Mouse (Mus musculus): ENCODE measurements around the gene Abcc2. TPM values are rescaled to one million over a fixed set of nuclear protein-coding genes. Genes with fewer than 3 reads are reported as not detected.

The Abcc2 gene
- polyA plus RNA-seq, 1 experiment, result 0.75 TPM

DNA sequence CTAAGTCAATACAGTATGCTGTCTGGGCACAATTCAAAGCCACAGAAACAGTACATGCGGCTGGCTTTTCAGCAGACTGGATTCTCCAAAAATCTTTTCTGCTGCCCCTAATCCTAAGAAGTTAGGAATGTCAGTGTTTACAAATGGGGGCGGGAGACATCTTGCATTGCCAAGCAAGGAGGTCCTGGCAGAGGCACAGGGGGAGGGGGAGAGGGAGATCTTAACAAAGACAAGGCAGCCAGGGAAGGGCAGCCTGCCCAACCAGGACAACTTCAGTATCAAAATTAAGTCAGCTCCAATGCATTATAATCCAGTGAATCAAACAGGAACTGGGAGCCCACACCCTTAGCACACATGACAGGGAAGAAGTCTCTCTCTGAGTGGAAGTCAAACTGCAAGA, 94.0 kb downstream of the Abcc2 start:
- no peak for TF ChIP-seq CTCF (IDR thresholded peaks at IDR 0.05; ENCODE audit: control insufficient read depth, insufficient read depth, low read length)
- no peak for TF ChIP-seq POLR2A (IDR thresholded peaks at IDR 0.05; ENCODE audit: borderline replicate concordance, control insufficient read depth, low read depth, low read length)
- Histone ChIP-seq H3K4me1 (ENCODE audit: control insufficient read depth, insufficient read depth, low read length) (no peaks in the 10 kb centered on the region), H3K4me3 (replicated peaks; ENCODE audit: control insufficient read depth, low read depth, low read length) (no peak overlapping the region), H3K27ac (ENCODE audit: control insufficient read depth, insufficient read depth, low read depth, low read length, poor library complexity) (no peak overlapping the region)
- WGBS, result 80% methylated on average over 2 of the region's 2 CpGs

- TF ChIP-seq POLR2A (IDR thresholded peaks at IDR 0.05; ENCODE audit: borderline replicate concordance, control insufficient read depth, low read depth, low read length) (no peak), CTCF (IDR thresholded peaks at IDR 0.05; ENCODE audit: control insufficient read depth, insufficient read depth, low read length) (no peak)
- H3K4me3 ChIP-seq (replicated peaks; ENCODE audit: control insufficient read depth, low read depth, low read length), result no peak overlapping the region
- H3K4me1 ChIP-seq (ENCODE audit: control insufficient read depth, insufficient read depth, low read length), result no peaks in the 10 kb centered on the region
- H3K27ac ChIP-seq (ENCODE audit: control insufficient read depth, insufficient read depth, low read depth, low read length, poor library complexity), result no peak overlapping the region
- WGBS, result 87% methylated on average over 8 of the region's 8 CpGs
Measured at GRCm38 (mm10) chr19:43877364-43877763, 95.4 kb downstream of the Abcc2 start.

DNA sequence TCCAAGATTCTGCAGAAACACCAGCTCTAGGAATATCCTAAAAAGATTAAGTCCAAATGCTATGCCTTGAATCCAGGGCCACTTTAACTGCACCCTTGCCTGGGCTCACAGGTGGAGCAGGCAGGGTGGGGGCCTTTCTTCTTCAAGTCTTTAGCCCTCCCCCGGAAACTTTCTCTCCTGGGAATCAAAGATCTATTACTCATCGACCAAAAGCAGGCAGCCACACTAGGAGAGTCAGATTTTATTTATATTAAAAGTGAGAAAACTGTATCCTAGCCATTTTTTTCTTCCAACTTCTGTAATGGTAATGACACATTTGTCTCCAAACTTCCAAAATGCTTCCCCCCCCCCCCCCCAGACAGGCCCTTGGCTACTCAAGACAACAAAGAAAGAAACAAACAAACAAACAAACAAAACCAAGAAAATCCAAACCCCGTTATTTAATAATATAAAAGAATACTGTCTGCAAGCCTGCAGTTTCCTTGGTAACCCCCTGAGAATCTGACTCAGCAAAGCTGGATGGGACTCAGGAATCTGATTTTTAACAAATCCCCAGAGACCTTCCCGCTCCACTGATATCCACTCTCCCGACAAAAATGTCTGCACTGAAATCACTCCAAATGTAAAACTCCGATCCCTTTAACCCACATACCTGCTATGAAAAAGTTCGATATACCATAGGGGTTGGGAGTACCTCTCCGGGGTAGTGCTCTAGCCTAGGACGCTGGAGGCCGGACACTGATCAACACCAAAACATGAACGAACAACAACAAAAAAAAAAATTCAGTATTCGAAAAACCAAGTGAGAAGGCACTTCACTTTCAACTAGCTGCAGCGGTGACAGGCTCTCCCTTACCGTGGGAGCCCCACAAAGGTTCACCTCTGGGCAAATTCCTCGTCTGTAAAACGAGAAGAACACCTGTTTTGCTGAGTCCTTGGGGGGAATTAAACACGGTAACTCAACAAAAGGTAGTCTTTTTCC, 96.4 kb downstream of the Abcc2 start:
- H3K27ac ChIP-seq (ENCODE audit: control insufficient read depth, insufficient read depth, low read depth, low read length, poor library complexity), result no peak overlapping the region
- H3K4me1 ChIP-seq (ENCODE audit: control insufficient read depth, insufficient read depth, low read length), result no peaks in the 10 kb centered on the region
- no peak overlapping the region for H3K4me3 ChIP-seq (replicated peaks; ENCODE audit: control insufficient read depth, low read depth, low read length)
- TF ChIP-seq POLR2A (IDR thresholded peaks at IDR 0.05; ENCODE audit: borderline replicate concordance, control insufficient read depth, low read depth, low read length) (no peak), CTCF (IDR thresholded peaks at IDR 0.05; ENCODE audit: control insufficient read depth, insufficient read depth, low read length) (no peak)
- 58% methylated on average over 17 of the region's 17 CpGs for WGBS

- H3K4me1 ChIP-seq (ENCODE audit: control insufficient read depth, insufficient read depth, low read length), result no peaks in the 10 kb centered on the region; the same call in 1 of the 2 replicates
- 6% methylated on average over 41 of the region's 41 CpGs for WGBS
- H3K27ac ChIP-seq (ENCODE audit: control insufficient read depth, insufficient read depth, low read depth, low read length, poor library complexity), result no peak overlapping the region; the same call in 1 of the 2 replicates
- H3K4me3 ChIP-seq (replicated peaks; ENCODE audit: control insufficient read depth, low read depth, low read length), result no peak overlapping the region
- no peak for TF ChIP-seq CTCF (IDR thresholded peaks at IDR 0.05; ENCODE audit: control insufficient read depth, insufficient read depth, low read length)
- TF ChIP-seq POLR2A (IDR thresholded peaks at IDR 0.05; ENCODE audit: borderline replicate concordance, control insufficient read depth, low read depth, low read length), result no peak
Measured at GRCm38 (mm10) chr19:43879401-43880212, 97.6 kb downstream of the Abcc2 start.

DNA sequence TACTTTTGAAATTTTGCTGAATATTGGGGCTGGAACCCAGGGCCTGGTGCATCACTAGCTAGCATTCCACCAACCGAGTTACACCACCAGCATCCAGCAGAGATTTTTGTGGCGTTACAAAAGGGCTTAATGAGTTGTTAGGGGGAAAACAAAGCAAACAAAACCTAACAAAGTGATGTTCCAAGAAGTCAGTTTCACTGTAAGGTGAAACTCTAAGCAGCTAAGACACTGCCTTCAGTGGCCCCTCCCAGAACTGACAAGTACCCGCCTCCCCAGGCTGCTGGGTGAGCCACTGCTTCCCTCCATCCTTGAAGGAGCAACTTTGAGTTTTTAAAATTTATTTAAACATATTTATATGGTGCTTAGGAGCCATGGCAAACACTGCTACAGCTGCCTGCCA, 98.4 kb downstream of the Abcc2 start:
- 29% methylated on average over 3 of the region's 3 CpGs for WGBS
- Histone ChIP-seq H3K4me1 (ENCODE audit: control insufficient read depth, insufficient read depth, low read length) (no peaks in the 10 kb centered on the region; the same call in 1 of the 2 replicates), H3K27ac (ENCODE audit: control insufficient read depth, insufficient read depth, low read depth, low read length, poor library complexity) (no peak overlapping the region), H3K4me3 (replicated peaks; ENCODE audit: control insufficient read depth, low read depth, low read length) (no peak overlapping the region)
- no peak for TF ChIP-seq POLR2A (IDR thresholded peaks at IDR 0.05; ENCODE audit: borderline replicate concordance, control insufficient read depth, low read depth, low read length)
- TF ChIP-seq CTCF (IDR thresholded peaks at IDR 0.05; ENCODE audit: control insufficient read depth, insufficient read depth, low read length), result no peak

GRCm38 (mm10) chr19:43881615-43882014, 99.6 kb downstream of the Abcc2 start:
- H3K4me3 ChIP-seq (replicated peaks; ENCODE audit: control insufficient read depth, low read depth, low read length), result no peak overlapping the region
- no peak overlapping the region for H3K27ac ChIP-seq (ENCODE audit: control insufficient read depth, insufficient read depth, low read depth, low read length, poor library complexity)
- 86% methylated on average over 7 of the region's 7 CpGs for WGBS
- TF ChIP-seq POLR2A (IDR thresholded peaks at IDR 0.05; ENCODE audit: borderline replicate concordance, control insufficient read depth, low read depth, low read length), result no peak
- peak; percentile 31; the same call in 1 of the 2 replicates for TF ChIP-seq CTCF (IDR thresholded peaks at IDR 0.05; ENCODE audit: control insufficient read depth, insufficient read depth, low read length)
- H3K4me1 ChIP-seq (ENCODE audit: control insufficient read depth, insufficient read depth, low read length), result no peaks in the 10 kb centered on the region; the same call in 1 of the 2 replicates

- no peaks in the 10 kb centered on the region; the same call in 1 of the 2 replicates for H3K4me1 ChIP-seq (ENCODE audit: control insufficient read depth, insufficient read depth, low read length)
- TF ChIP-seq POLR2A (IDR thresholded peaks at IDR 0.05; ENCODE audit: borderline replicate concordance, control insufficient read depth, low read depth, low read length), result no peak
- TF ChIP-seq CTCF (IDR thresholded peaks at IDR 0.05; ENCODE audit: control insufficient read depth, insufficient read depth, low read length), result no peak
- WGBS, result 85% methylated on average over 18 of the region's 18 CpGs
- no peak overlapping the region for H3K4me3 ChIP-seq (replicated peaks; ENCODE audit: control insufficient read depth, low read depth, low read length)
- no peak overlapping the region for H3K27ac ChIP-seq (ENCODE audit: control insufficient read depth, insufficient read depth, low read depth, low read length, poor library complexity)
Measured at GRCm38 (mm10) chr19:43882895-43883573, 101.0 kb downstream of the Abcc2 start.

Measured in bone marrow, adult 2 months (tissue).